Mouse (Mus musculus) CH12.LX (cell line): ENCODE measurements around the gene Gm10318.

ENCODE experiments used
- CHD1 ChIP-seq: IDR thresholded peaks from 2 replicates; pipeline ENCODE4 v1.6.1; 2012; ENCODE audit warnings: low read depth, low read length, improper control_type of control experiment, inconsistent platforms
- CHD2 ChIP-seq: IDR thresholded peaks from 2 replicates; pipeline ENCODE4 v1.6.1; 2011; ENCODE audit warnings: low read length, improper control_type of control experiment
- CTCF ChIP-seq, 2 experiments: IDR thresholded peaks in 1 of 2; conservative IDR thresholded peaks in 1 of 2; 2 replicates each; pipeline ENCODE4 v1.5.1; 2011 to 2012; ENCODE audit warnings: low read depth in 2 of 2, low read length in 2 of 2, improper control_type of control experiment in 1 of 2, inconsistent platforms in 1 of 2, mild to moderate bottlenecking in 1 of 2, moderate library complexity in 1 of 2
- ELF1 ChIP-seq: IDR thresholded peaks from 2 replicates; pipeline ENCODE4 v1.6.1; 2014; ENCODE audit warnings: low read depth, mild to moderate bottlenecking, inconsistent platforms, low read length, improper control_type of control experiment
- HCFC1 ChIP-seq: IDR thresholded peaks from 2 replicates; pipeline ENCODE4 v1.6.1; 2012; ENCODE audit warnings: low read depth, mild to moderate bottlenecking, inconsistent platforms, low read length, improper control_type of control experiment
- KAT2A ChIP-seq: IDR thresholded peaks from 2 replicates; pipeline ENCODE4 v1.6.1; 2012; ENCODE audit warnings: low read length, improper control_type of control experiment, inconsistent platforms; ENCODE audit not compliant: insufficient replicate concordance
- MAX ChIP-seq: IDR thresholded peaks from 2 replicates; pipeline ENCODE4 v1.6.1; 2011; ENCODE audit warnings: low read length, improper control_type of control experiment
- MAZ ChIP-seq: IDR thresholded peaks from 2 replicates; pipeline ENCODE4 v1.6.1; 2012; ENCODE audit warnings: low read depth, mild to moderate bottlenecking, inconsistent platforms, low read length, improper control_type of control experiment, moderate library complexity
- RAD21 ChIP-seq: IDR thresholded peaks from 2 replicates; pipeline ENCODE4 v1.6.1; 2011; ENCODE audit warnings: low read depth, mild to moderate bottlenecking, low read length, improper control_type of control experiment, moderate library complexity
- TBP ChIP-seq: conservative IDR thresholded peaks from 2 replicates; pipeline ENCODE4 v1.6.1; 2011; ENCODE audit warnings: low read depth, low read length, improper control_type of control experiment
- USF1 ChIP-seq: IDR thresholded peaks from 2 replicates; pipeline ENCODE4 v1.6.1; 2014; ENCODE audit warnings: low read depth, mild to moderate bottlenecking, inconsistent platforms, low read length, improper control_type of control experiment
- ZKSCAN1 ChIP-seq: IDR thresholded peaks from 2 replicates; pipeline ENCODE4 v1.6.1; 2012; ENCODE audit warnings: low read depth, inconsistent platforms, low read length, improper control_type of control experiment, borderline replicate concordance
- ZNF384 ChIP-seq: IDR thresholded peaks from 2 replicates; pipeline ENCODE4 v1.6.1; 2012; ENCODE audit warnings: low read depth, low read length, improper control_type of control experiment, inconsistent platforms

GRCm38 (mm10) chr10:77901871-77902210 lies 49.2 kb downstream of the Gm10318 start:
- TF ChIP-seq MAZ (no peak), TBP (no peak), ZKSCAN1 (no peak), USF1 (no peak), CTCF (conservative IDR thresholded peaks at IDR 0.05 in 1 of 2, IDR thresholded peaks at IDR 0.05 in 1 of 2; ENCODE audit: low read depth in 2 of 2, low read length in 2 of 2) (no peak), CHD2 (no peak), ZNF384 (no peak), RAD21 (no peak), HCFC1 (no peak), CHD1 (no peak), MAX (no peak), ELF1 (no peak), KAT2A (no peak)
